Mouse (Mus musculus): ENCODE data around the gene Arl3.

- TF ChIP-seq CTCF (IDR thresholded peaks at IDR 0.05; ENCODE audit: extremely low read depth, insufficient read depth, low read length) (no peak), POLR2A (IDR thresholded peaks at IDR 0.05; ENCODE audit: extremely low read depth, insufficient read depth, low read length) (no peak; the same call in 1 of the 2 replicates)
These were observed 73.0 kb downstream of the Arl3 start for GRCm38 (mm10) chr19:46499836-46500580.
